Mouse (Mus musculus) layer of hippocampus, postnatal 25 days (tissue): Measurements from ENCODE around the gene Slc6a21. TPM values are rescaled to one million over a fixed set of nuclear protein-coding genes. Genes with fewer than 3 reads are reported as not detected.
A peak's percentile ranks its signal among the peaks of the same experiment; 100 is the strongest.

Experiments used
- DNase-seq, 2 experiments: peaks; one replicate each; pipeline ENCODE4 v3.0.0; 2022; ENCODE audit warnings: mixed read lengths in 2 of 2, low spot score in 1 of 2; ENCODE audit errors: extremely low spot score in 1 of 2
- total RNA-seq, 2 experiments: library from RNA; stranded (reverse); gene quantifications; 2 replicates each; pipeline ENCODE4 v1.2.3; 2021

Gene Slc6a21
- total RNA-seq, 2 experiments from 2014 or later = not detected

DNA sequence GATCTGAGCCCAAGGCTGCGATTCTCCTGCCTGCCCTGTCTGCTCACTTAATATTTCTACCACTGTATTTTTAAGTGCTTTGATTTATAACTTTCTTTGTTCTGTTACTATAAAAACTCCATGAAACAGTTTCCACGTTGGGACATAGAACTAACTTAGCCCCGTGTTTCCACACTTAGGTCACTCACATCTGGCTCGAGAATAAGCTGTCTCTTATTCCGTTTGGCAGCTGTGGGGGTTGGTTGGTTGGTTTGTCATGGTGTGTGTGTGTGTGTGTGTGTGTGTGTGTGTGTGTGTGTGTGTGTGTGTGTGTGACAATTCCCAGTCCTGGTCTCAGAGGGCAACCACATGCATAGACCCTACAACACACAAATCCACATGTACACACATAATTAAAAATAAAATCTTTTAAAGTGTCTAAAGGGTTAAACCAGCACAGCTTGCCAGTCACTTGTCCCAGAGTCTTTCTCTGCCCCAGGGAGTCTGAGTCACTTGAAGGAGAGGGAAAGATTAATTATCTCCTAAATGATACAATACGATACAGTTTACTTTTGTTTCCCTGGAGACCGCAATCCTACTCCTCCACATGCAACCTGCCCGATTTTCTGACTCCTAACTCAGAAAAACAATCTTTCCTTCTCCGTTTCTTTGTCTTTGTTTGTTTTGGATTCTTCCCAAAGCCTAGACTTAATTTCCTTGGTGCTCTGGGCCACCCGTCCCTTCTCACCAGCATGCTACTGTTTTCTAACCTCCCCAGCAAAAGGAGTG is 35.6 kb downstream of the Slc6a21 start:
- DNase-seq = no peak

DNA sequence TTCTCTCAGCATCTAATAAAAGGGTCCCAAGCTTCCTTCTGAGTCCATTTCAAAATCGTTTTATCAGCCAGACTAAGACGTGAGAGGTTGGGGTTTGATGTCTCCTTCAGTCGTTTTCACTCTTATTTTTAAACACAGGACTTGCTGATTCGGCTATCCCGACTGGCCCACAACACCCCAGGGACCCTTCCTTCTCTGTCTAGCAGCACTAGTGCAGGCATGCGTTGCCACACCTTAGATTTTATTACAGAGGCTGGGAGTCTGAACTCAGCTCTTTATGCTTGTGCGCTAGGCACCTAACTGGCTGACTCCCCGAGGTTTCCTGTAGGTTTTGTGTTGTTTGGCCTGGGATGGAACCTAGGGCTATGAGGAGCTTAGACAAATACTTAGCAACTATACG is 36.2 kb downstream of the Slc6a21 start:
- DNase-seq = no peak

DNA sequence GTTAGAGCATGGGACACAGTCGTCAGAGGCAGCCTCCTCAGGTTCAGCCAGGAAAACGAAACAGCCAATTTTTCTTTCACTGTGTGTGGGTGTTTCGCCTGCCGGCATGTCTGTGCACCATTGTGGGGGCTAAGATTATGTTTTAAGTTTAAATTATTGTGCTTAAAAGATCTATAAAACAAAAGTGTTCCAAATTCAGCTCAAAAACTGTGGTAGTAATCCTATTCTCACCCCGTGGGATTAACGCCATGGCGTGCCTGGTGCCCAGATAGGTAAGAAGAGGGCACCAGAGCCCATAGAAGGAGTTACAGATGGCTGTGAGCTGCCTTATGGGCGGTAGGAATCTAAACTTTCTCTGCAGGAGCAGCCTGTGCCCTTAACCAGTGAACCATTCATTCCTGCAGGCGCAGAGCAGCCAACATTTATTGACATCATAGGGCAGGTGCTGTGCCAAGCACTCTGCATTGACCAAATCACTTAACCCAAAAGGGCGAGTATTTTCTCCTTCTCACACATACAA is 37.9 kb downstream of the Slc6a21 start:
- no peak for DNase-seq

DNA sequence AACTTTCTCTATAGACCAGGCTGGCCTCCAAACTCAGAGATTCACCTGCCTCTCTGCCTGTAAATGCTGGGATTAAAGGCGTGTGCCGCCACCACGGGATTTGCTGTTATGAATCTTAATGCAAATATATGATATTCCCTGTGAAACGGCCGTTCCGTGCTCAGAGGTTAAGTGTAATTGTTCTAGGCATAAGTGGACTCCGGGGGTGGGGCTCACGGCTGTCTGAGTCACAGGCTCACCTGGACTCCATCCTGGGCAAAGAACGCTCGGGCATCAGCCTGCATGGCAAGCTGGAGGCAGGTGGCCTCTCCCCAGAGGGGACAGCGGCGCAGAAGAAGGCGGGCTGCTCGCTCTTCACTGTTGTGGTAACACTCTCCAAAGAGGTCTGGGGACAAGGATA is 39.2 kb downstream of the Slc6a21 start:
- no peak for DNase-seq

DNA sequence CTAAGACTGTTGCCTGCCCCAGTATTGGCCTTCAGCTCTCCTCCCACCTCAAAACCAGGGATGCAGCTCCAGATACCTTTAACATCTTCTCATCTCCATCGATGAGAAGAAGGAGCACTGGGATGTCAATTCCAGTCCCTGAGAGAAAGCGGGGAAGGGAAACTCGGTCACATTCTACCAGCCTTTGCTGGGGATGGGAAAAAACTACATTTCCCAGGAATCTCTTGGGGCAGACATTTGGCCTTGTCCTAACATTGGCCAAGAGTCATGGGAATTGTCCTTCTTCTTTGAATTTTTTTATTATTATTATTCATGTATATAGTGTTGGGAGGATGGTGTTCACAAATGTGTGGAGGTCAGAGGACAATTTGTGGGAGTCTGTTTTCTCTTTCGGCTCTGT is 44.9 kb downstream of the Slc6a21 start:
- no peak for DNase-seq

DNA sequence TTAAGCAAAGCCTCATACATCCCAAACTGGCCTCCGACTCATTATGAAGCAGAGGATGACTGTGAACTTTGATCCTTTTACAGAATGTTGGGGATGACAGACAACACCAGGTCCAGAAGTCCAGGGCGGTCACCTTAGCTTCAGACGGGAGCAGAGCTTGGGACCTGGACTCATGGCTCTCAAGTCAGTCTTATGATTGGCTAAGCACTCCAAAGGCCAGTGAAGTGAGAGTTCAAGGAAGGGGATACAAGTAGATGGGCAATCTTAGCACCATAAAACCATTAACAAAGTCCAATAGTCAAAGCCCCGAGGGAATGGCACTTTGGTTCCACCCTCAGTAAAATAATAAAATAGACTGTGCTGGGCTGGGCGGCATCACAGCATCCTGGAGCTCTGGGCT is 45.8 kb downstream of the Slc6a21 start:
- no peak for DNase-seq

DNA sequence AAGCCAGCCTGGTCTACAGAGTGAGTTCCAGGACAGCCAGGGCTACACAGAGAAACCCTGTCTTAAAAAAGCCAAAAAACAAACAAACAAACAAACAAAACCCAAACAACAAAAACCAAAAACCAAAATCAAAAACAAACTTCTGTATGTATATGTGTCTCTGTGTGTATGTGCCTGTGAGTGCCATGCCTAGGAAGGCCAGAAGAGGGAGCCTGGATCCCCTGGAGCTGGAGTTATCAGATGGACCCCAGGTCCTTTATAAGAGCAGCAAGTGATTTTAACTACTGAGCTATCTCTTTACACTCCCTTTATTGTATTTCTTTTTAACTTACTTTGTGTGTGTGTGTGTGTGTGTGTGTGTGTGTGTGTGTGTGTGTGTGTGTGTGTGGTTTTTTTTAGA is 48.5 kb downstream of the Slc6a21 start:
- no peak for DNase-seq

DNA sequence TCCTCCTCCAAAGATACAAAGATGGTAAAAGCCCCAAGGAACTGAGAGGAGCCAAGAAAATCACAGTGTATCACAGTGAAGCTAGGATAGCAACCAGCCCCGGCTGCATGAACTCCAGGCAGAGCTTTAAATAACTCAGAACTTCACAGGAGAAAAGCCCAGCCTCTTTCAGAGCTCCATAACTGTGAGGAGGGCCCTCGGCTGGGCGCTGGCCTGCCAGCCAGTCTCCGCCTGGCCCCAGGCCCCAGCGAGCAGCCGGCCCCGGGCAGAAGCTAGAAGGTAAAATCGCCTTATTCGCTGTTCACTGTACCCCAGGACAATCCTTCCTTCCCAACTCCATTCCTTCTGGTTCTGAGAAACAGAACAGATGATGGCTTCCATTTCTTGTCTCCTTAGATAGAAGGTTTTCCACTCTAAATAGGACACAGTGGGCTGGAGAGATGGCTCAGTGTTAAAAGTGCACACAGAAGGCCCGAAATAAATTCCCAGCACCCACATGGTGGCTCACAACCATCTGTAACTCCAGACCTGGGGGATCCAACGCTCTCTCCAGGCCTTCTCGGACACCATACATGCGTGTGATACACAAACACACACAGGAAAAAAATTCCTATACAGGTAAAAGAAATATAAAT is 51.6 kb downstream of the Slc6a21 start:
- no peak for DNase-seq

DNA sequence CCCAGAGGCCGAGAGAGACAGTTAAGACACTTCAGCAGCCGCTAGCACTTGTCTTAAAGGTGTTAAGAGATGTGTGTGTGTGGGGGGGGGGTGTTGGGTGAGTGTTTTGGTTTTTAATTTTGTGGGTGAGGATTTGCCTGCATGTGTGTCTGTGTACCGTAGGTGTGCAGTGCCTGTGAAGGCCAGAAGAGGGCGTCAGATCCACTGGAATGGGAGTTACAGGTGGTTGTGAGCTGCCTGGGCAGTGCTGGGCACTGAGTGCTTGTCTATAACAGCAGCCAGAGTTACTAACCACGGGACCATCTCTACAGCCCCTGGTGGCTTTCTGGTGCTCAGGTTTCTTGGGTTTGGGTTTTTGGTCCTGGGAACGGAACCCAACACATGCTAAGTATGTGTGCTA is 54.2 kb downstream of the Slc6a21 start:
- DNase-seq = no peak

DNA sequence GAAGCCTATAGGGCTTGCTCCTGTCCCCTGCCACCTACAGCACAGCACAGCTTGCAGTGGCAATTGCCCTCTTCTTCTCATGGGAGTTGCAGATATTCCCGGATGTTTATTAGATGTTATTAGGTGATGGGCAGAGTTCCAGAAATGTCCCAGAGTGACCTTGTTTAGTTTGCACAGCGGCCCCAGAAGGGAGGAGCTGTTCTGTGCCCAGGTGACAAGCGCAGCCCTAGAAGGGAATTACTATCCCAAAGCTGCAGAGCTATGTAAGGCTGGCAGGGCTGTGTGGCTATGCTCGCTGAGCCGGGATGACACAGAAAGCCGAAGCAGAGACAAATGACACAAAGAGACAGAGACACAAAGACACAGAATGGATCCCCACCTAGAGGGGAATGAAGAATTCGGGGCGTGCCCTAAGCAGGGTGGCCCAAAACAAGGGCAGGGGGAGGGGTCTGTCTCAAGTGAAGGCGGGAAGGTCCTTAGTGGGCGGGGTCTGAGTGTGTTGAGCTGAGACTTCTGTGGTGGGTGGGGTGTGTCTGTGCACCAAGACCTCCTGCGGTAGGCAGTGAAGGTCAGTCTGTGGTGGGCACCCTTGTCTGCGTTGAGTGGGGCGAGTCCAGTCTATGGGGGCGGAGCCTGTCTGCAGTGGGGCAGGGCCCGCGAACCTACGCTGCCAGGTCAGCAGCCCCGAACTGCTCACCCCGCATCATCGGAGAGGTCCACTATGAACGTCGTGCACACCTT is 55.5 kb downstream of the Slc6a21 start:
- no peak for DNase-seq

DNA sequence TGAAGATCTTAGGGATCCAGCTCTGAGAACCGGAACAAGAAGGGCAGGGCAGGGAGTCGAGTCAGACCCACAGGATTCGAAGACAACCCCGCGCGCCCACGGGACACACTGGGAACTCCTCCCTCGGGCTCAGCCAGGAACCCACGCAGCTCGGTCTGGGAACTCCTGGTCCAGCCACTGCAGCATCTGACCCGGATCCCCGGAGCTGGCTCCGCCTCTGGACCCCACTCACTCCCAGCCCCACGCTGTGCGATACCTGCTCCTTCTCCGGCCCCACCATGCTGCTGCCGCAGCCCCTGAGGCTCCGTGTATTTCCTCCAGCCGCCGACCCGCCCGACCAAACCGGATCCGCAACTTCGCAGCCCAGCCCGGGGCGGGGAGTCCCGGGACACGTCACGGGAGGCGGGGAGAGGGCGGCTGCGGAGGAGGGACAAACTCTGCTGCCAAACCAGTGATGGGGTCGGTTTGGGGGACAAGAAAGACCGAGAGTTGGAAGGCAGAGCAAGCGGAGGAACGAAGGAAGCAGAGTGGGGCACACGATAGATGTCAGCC is 56.2 kb downstream of the Slc6a21 start, which contains the start of gene Trpm4:
TSS of gene Trpm4 (minus strand) at position 350 of the 552 bp plus-strand sequence.
- DNase-seq = peak; percentile 64 to 65

DNA sequence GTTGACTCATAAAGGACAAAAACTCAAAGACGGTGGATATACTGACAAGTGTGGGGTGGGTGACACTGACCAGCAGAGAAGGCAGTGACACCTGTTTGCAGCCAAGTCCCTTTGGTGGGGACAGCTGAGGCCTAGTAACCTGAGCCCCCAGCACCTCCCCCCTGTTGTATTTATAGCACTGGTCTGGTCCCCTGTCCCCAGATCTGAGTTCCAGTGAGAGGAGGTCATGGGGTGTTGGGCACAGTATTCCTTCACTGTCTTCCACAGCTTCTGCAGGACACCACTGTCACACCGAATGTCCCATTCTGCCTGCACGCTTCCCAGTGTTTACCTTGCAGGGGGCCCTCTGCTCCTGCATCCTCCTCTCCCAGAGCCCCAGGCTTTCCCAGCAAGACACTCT is 57.3 kb downstream of the Slc6a21 start:
- DNase-seq = no peak

DNA sequence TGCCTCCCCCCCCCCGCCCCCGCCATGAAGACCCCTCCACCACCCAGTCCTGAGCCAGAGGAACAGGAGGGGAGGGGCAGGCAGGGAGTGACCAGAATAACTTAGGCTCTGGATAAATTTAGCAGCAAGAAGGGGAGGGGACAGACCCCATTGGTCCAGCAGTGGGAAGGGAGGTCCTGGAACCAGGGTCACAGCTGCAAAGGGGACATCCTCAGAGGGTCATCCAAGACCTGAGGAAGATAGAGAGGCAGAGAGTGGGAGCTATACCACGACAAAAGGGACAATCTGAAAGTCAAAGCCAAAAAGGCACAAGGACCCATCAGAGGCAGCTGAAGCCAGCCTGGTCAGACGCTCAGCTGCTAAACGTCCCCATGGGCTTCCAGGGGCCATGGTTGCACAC is 57.7 kb downstream of the Slc6a21 start, which contains the start of gene Hrc:
TSS of gene Hrc (plus strand) at position 235 of the 400 bp plus-strand sequence.
- DNase-seq = no peak

DNA sequence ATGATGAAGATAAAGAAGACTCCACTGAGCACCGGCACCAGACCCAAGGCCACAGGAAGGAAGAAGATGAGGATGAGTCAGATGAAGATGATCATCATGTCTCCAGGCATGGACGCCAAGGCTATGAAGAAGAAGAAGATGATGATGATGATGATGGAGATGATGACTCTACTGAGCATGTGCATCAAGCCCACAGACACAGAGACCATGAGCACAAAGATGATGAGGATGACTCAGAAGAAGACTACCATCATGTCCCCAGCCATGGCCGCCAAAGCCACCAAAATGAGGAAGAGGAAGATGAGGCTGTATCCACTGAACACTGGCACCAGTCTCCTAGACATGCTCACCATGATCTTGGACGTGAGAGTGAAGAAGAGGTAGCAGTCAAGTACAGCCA is 59.0 kb downstream of the Slc6a21 start:
- DNase-seq = no peak

DNA sequence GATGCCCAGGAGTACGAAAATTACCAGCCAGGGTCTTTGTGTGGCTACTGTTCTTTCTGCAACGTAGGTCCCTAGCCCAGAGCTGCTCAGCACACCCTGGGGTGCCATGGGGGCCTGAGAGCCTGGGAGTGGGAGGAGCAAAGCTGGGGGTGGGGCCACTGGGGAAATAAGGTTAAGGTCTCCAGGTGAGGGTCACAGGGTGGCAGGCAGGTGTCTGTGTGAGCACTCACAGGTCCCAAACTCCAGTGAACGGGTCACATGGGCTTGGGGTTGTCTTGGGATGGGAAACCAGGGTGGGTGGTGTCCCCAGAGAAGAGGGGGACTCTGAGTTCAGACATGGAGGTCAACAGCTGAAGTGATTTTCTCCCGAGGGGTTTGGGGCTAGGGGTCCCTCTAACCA is 60.2 kb downstream of the Slc6a21 start:
- DNase-seq = no peak

DNA sequence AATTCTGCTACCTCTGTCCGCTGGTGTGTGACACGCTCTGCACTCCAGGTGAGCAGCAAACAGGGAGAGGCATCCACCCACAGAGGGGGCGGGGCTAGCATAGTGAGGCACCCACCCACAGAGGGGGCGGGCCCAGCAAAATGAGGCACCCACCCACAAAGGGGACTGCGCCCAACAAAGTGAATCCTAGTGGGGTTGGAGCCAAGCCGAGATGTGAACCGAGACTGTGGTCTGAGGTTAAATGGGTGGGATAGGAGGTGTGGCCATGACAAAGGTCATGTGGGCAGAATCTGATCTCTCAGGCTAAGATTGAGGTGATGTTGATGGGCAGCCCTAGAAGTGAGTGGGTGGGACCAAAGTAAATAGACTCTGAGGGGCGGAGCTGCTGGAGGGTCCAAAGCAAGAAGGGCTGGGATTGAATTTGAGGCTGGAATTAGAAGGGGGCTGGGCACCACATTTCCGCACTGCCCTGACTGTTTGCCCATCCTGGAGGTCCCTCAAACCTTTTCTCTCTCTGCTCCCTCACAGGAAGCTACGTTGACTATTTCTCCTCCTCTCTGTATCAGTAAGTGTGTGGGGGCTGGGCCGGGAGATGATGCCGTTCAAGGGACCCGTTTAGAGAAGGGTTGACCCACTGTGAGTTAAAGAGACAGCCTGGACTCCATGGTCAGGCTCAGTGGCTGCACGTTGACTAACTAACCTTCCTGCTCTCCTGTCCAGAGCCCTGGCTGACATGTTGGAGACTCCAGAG is 61.0 kb downstream of the Slc6a21 start:
- DNase-seq = no peak
